Mouse (Mus musculus) layer of hippocampus, adult 9-11 months (tissue): ENCODE measurements at regions not wholly inside any gene's neighbourhood (a gene's known extent, or its start where the extent isn't known, plus 50 kb on each side); places are given as distances from the start of the nearest gene placed in this dataset.

Experiments used
- DNase-seq: peaks from one replicate; pipeline ENCODE4 v3.0.0; 2022

GRCm38 (mm10) chr6:99884755-99885154 lies 158.6 kb upstream of the Prok2 start:
- DNase-seq = no peak

GRCm38 (mm10) chr6:99884054-99884453 lies 157.9 kb upstream of the Prok2 start:
- DNase-seq = no peak

- no peak for DNase-seq
These were observed 155.4 kb upstream of the Prok2 start for GRCm38 (mm10) chr6:99881606-99882005.

- no peak for DNase-seq
These were observed 148.7 kb upstream of the Prok2 start for GRCm38 (mm10) chr6:99874852-99875251.

- no peak for DNase-seq
These were observed 147.8 kb upstream of the Prok2 start for GRCm38 (mm10) chr6:99874029-99874428.

GRCm38 (mm10) chr6:99866061-99866460 lies 139.9 kb upstream of the Prok2 start:
- no peak for DNase-seq

- peak; percentile 61 for DNase-seq
These were observed 138.8 kb upstream of the Prok2 start for GRCm38 (mm10) chr6:99864949-99865348.

GRCm38 (mm10) chr6:99863418-99863817 lies 137.2 kb upstream of the Prok2 start:
- no peak for DNase-seq

- no peak for DNase-seq
These were observed 131.2 kb upstream of the Prok2 start for GRCm38 (mm10) chr6:99857411-99857810.

- DNase-seq = no peak
These were observed 127.5 kb upstream of the Prok2 start for GRCm38 (mm10) chr6:99853716-99854115.

- no peak for DNase-seq
These were observed 124.5 kb upstream of the Prok2 start for GRCm38 (mm10) chr6:99850706-99851105.

- DNase-seq = no peak
These were observed 119.3 kb upstream of the Prok2 start for GRCm38 (mm10) chr6:99845508-99845846.

GRCm38 (mm10) chr6:99844775-99845507 lies 118.7 kb upstream of the Prok2 start:
- DNase-seq = no peak

- DNase-seq = no peak
These were observed 117.3 kb upstream of the Prok2 start for GRCm38 (mm10) chr6:99843507-99843906.

GRCm38 (mm10) chr6:99842723-99843122 lies 116.5 kb upstream of the Prok2 start:
- no peak for DNase-seq

- DNase-seq = no peak
These were observed 114.6 kb upstream of the Prok2 start for GRCm38 (mm10) chr6:99840823-99841222.

GRCm38 (mm10) chr6:99833323-99833722 lies 107.1 kb upstream of the Prok2 start:
- peak; percentile 17 for DNase-seq

- DNase-seq = no peak
These were observed 101.4 kb upstream of the Prok2 start for GRCm38 (mm10) chr6:99827625-99828024.

GRCm38 (mm10) chr6:99824808-99825207 lies 98.6 kb upstream of the Prok2 start:
- DNase-seq = no peak

- no peak for DNase-seq
These were observed 96.3 kb upstream of the Prok2 start for GRCm38 (mm10) chr6:99822471-99822870.

- DNase-seq = no peak
These were observed 93.2 kb upstream of the Prok2 start for GRCm38 (mm10) chr6:99819255-99819929.

- no peak for DNase-seq
These were observed 92.3 kb upstream of the Prok2 start for GRCm38 (mm10) chr6:99818486-99818885.

GRCm38 (mm10) chr6:99817245-99817644 lies 91.1 kb upstream of the Prok2 start:
- DNase-seq = no peak

GRCm38 (mm10) chr6:99813102-99813501 lies 86.9 kb upstream of the Prok2 start:
- DNase-seq = no peak

- DNase-seq = no peak
These were observed 85.7 kb upstream of the Prok2 start for GRCm38 (mm10) chr6:99811842-99812241.
